Mouse (Mus musculus) hematopoietic multipotent progenitor cell, adult 10-12 weeks (in vitro differentiated cells): ENCODE data around the gene Gria1. TPM values are rescaled to one million over a fixed set of nuclear protein-coding genes. Genes with fewer than 3 reads are reported as not detected.

Source experiments
- polyA plus RNA-seq: library from polyadenylated mRNA; stranded (reverse); fragments of >175 nt; gene quantifications from 2 replicates; pipeline ENCODE4 v1.2.3, GENCODE M21; 2012; ENCODE audit warnings: low replicate concordance

Gene Gria1
- polyA plus RNA-seq, result not detected in 2 replicates

DNA sequence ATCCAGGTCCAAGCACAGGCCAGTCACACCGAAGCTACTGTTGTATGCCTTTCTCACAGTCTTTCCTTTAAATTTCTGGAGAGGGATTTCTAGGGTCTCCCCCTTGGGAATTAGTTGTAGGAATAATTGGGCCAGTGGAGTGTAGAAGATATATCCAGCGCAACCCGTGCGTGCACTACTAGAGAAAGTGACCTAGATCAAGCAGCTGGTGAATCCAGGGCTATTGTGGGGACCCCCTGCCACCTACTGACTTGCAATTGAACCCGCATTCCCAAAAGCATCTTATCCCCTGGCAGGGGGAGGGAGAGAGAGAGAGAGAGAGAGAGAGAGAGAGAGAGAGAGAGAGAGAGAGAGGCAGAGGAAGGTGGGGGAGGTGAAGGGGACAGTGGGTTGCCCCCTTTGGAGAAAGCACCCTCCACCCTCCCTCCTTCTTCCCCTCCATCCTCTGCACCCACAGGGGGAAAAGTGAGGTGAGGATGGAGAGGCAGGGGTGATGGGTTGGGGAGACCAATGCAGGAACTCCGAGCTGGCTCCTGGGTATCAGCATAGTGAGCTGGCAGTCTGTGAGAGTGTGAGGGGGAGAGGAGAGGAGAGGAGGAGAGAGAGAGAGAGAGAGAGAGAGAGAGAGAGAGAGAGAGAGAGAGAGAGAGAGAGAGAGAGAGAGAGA is at the start of gene Gria1:
Gene Gria1, plus strand, starts transcription at position 364 of the 667 bp plus-strand sequence.

